Mouse (Mus musculus) lung, embryonic 14.5 days (tissue): ENCODE measurements at regions not wholly inside any gene's neighbourhood (a gene's known extent, or its start where the extent isn't known, plus 50 kb on each side); places are given as distances from the start of the nearest gene placed in this dataset.

Experiments used
- ATAC-seq: fragments of 200-750 bp; cut with Nextera tagmentation; 2 replicates; pipeline ENCODE4 v1.8.0; 2017; ENCODE audit warnings: mild to moderate bottlenecking, moderate TSS enrichment, moderate library complexity; ENCODE audit not compliant: insufficient read depth
- DNase-seq: peaks from one replicate; pipeline ENCODE4 v3.0.0-alpha.2; 2015
- H3K27ac ChIP-seq: fragments of 300-500 bp; sonication (generic); 2 replicates; pipeline ENCODE4 v1.5.1; 2014; ENCODE audit warnings: low read depth, mild to moderate bottlenecking, moderate library complexity
- H3K27me3 ChIP-seq: fragments of 300-500 bp; sonication (generic); 2 replicates; pipeline ENCODE4 v1.6.1; 2014; ENCODE audit warnings: low read length, control low read depth; ENCODE audit not compliant: insufficient read depth
- H3K36me3 ChIP-seq: fragments of 300-500 bp; sonication (generic); 2 replicates; pipeline ENCODE4 v1.6.1; 2014; ENCODE audit warnings: control low read depth; ENCODE audit not compliant: insufficient read depth
- H3K4me1 ChIP-seq: fragments of 300-500 bp; sonication (generic); 2 replicates; pipeline ENCODE4 v1.6.1; 2014; ENCODE audit warnings: antibody characterized with exemption, control low read depth; ENCODE audit not compliant: insufficient read depth
- H3K4me2 ChIP-seq: fragments of 300-500 bp; sonication (generic); 2 replicates; pipeline ENCODE4 v1.6.1; 2014; ENCODE audit warnings: mild to moderate bottlenecking
- H3K4me3 ChIP-seq: fragments of 300-500 bp; sonication (generic); 2 replicates; pipeline ENCODE4 v1.5.1; 2014; ENCODE audit warnings: low read depth, low read length
- H3K9ac ChIP-seq: fragments of 300-500 bp; sonication (generic); 2 replicates; pipeline ENCODE4 v1.6.1; 2014
- H3K9me3 ChIP-seq: fragments of 300-500 bp; sonication (generic); 2 replicates; pipeline ENCODE4 v1.6.1; 2016; ENCODE audit warnings: low read depth, low read length, control low read depth
- CTCF ChIP-seq: IDR thresholded peaks from 2 replicates; pipeline ENCODE4 v1.5.1; 2016; ENCODE audit warnings: antibody characterized with exemption, low read depth
- WGBS: fragments of 180-500 bp; shearing (Covaris S2); extraction: QIAGEN DNeasy Blood & Tissue Kit; methylation state at CpG from one replicate; pipeline ENCODE4 v1.1.7; 2014; 5-methylcytosine and 5-hydroxymethylcytosine counted together

DNA sequence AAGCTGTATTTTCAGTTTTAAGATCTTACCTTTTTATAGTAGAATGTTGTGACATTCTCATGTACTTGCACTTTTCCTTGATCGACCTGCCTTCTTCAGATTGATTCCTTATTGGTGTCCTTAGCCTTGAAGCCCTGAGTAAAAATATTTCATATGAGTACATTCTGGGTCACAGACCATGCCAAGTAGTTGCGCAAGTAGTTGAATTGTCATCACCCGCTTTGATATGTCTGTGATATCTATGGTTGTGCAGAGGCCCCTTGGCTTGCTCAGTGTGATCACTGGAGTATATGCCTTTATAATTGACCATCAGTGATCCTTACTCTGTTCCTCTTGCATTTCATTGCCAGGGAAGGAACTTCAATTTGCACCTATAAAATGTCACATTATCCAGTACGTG is 131.1 kb upstream of the Reg3g start:
- DNase-seq, result no peak
- no peaks in the 10 kb centered on the region for H3K36me3 ChIP-seq
- WGBS, result 82% methylated on average over 4 of the region's 4 CpGs
- H3K9me3 ChIP-seq, result no peaks in the 10 kb centered on the region
- no peak overlapping the region for H3K4me3 ChIP-seq
- no peak for TF ChIP-seq CTCF
- H3K4me2 ChIP-seq, result no peak overlapping the region
- H3K9ac ChIP-seq, result no peak overlapping the region
- no peaks in the 10 kb centered on the region for H3K27me3 ChIP-seq
- H3K27ac ChIP-seq, result no peak overlapping the region
- H3K4me1 ChIP-seq, result no peaks in the 10 kb centered on the region
- ATAC-seq, result no peak

- no peak for ATAC-seq
- no peak for TF ChIP-seq CTCF
Measured at GRCm38 (mm10) chr6:78570000-78570597, 101.4 kb upstream of the Reg3g start.

GRCm38 (mm10) chr6:78553008-78553698 is 84.5 kb upstream of the Reg3g start:
- no peaks in the 10 kb centered on the region for H3K9me3 ChIP-seq
- DNase-seq, result no peak
- H3K4me1 ChIP-seq, result no peaks in the 10 kb centered on the region
- H3K9ac ChIP-seq, result no peak overlapping the region
- no peak for ATAC-seq
- 58% methylated on average over 11 of the region's 11 CpGs for WGBS
- no peaks in the 10 kb centered on the region for H3K36me3 ChIP-seq
- H3K27me3 ChIP-seq, result no peaks in the 10 kb centered on the region
- H3K4me2 ChIP-seq, result no peak overlapping the region
- H3K27ac ChIP-seq, result no peak overlapping the region
- TF ChIP-seq CTCF, result no peak
- H3K4me3 ChIP-seq, result no peak overlapping the region

More at GRCm38 (mm10) chr6:78570000-78570597, 101.4 kb upstream of the Reg3g start:
- no peak overlapping the region for H3K27ac ChIP-seq
- H3K4me1 ChIP-seq, result no peaks in the 10 kb centered on the region
- no peaks in the 10 kb centered on the region for H3K36me3 ChIP-seq
- no peak overlapping the region for H3K4me2 ChIP-seq
- DNase-seq, result no peak
- H3K27me3 ChIP-seq, result no peaks in the 10 kb centered on the region
- H3K4me3 ChIP-seq, result no peak overlapping the region
- H3K9ac ChIP-seq, result no peak overlapping the region
- WGBS, result 88% methylated on average over 4 of the region's 4 CpGs
- H3K9me3 ChIP-seq, result no peaks in the 10 kb centered on the region

DNA sequence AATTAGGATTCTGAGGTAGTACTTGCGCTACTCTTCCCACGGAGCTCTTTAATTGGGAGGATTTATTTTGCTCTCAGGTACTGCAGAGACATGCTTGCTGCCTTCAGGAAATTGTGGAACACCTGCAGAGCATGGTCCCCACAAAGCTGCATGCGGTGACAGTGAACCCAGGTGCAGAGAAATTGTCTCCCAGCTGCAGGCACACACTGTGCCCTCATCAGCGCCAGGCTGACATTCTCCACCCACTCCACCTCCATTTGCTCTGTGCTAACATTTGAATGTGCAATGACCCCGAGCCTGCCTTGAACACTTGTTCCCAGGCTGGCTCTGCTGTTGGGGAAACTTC is 83.7 kb upstream of the Reg3g start:
- ATAC-seq (no peak), DNase-seq (no peak)
- TF ChIP-seq CTCF, result no peak
- Histone ChIP-seq H3K36me3 (no peaks in the 10 kb centered on the region), H3K9ac (no peak overlapping the region), H3K4me2 (no peak overlapping the region), H3K27ac (no peak overlapping the region), H3K9me3 (no peaks in the 10 kb centered on the region), H3K27me3 (no peaks in the 10 kb centered on the region), H3K4me1 (no peaks in the 10 kb centered on the region), H3K4me3 (no peak overlapping the region)
- WGBS, result 47% methylated on average over 5 of the region's 5 CpGs

DNA sequence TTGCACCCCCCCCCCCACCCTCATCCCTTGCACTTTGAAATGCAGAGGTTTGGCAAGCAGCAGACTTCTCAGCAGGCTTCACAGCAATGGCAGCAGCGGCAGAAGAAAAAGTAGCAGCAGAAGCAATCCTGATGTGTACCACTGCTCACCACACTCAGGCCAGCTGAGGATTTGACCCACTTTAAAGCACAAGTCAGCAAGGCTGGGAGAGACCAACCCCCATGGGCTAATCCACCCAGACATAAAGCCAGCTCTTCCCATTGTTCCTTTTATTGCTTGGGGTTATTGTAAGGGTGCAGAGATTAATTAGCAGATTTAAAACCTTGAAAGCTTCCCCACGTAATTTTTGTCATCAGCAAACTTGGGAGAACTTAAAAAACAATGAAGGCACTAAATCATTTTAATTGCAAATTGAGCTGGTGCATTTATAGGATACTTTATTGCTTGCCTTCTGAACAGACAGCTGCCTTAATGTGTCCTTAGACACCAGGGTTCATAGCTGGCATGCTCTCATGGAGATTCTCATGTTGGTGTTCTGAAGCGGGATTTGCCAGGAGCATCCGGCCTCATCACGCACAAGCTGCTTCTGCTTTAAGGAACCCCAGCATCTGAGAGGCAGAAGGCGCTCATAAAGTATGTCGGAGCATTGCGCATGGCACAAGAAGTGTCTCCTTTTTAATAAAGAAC is 83.1 kb upstream of the Reg3g start:
- Histone ChIP-seq H3K9ac (no peak overlapping the region), H3K9me3 (no peaks in the 10 kb centered on the region), H3K27me3 (no peaks in the 10 kb centered on the region), H3K27ac (no peak overlapping the region), H3K4me1 (no peaks in the 10 kb centered on the region), H3K4me3 (no peak overlapping the region), H3K4me2 (no peak overlapping the region), H3K36me3 (no peaks in the 10 kb centered on the region)
- DNase-seq (no peak), ATAC-seq (no peak)
- 66% methylated on average over 8 of the region's 8 CpGs for WGBS
- TF ChIP-seq CTCF, result no peak

DNA sequence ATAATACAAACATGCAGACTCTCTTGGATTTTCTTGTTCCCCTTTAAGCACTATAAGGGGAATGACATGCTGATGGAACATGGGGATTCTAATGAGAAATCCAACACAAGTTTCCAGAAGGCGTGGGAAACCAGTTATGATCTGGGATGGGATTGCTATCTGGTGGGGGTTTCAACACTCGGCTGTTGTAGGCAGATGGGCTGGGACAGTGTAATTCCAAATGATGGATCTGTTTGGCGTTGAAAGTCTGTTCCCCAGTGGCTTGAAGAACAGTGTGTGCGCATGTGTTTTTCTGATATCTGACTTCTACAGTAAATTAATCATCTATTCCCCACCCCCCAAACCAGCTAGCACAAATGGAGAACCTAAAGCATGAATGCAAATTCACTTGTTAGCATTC is 79.8 kb upstream of the Reg3g start:
- Histone ChIP-seq H3K4me1 (no peaks in the 10 kb centered on the region), H3K27me3 (no peaks in the 10 kb centered on the region), H3K36me3 (no peaks in the 10 kb centered on the region), H3K27ac (no peak overlapping the region), H3K4me2 (no peak overlapping the region), H3K9me3 (no peaks in the 10 kb centered on the region), H3K4me3 (no peak overlapping the region), H3K9ac (no peak overlapping the region)
- DNase-seq, result no peak
- 33% methylated on average over 4 of the region's 4 CpGs for WGBS
- ATAC-seq, result no peak
- TF ChIP-seq CTCF, result no peak

- Histone ChIP-seq H3K27me3 (no peaks in the 10 kb centered on the region), H3K27ac (no peak overlapping the region), H3K36me3 (no peaks in the 10 kb centered on the region), H3K4me3 (no peak overlapping the region), H3K9me3 (no peaks in the 10 kb centered on the region), H3K4me1 (no peaks in the 10 kb centered on the region), H3K4me2 (no peak overlapping the region), H3K9ac (no peak overlapping the region)
- ATAC-seq (no peak), DNase-seq (no peak)
- TF ChIP-seq CTCF, result no peak
- 56% methylated on average over 1 of the region's 1 CpGs for WGBS
Measured at GRCm38 (mm10) chr6:78547721-78548120, 79.0 kb upstream of the Reg3g start.
